Mouse (Mus musculus) embryonic fibroblast, embryonic 13.5 days (primary cell): ENCODE data around the gene Gsdmc3.
"Not testable (repeated sequence)": the region's sequence is repeated elsewhere in the genome, so short reads cannot be mapped to it uniquely, and the experiment has no call there.

Experiments
- CTCF ChIP-seq: IDR thresholded peaks from 2 replicates; pipeline ENCODE4 v1.5.1; 2011; ENCODE audit warnings: mild to moderate bottlenecking, control low read depth, low read length, moderate library complexity, borderline replicate concordance; ENCODE audit not compliant: insufficient read depth
- POLR2A ChIP-seq: IDR thresholded peaks from 2 replicates; pipeline ENCODE4 v1.6.1; 2011; ENCODE audit warnings: low read depth, mild to moderate bottlenecking, control low read depth, low read length, moderate library complexity

DNA sequence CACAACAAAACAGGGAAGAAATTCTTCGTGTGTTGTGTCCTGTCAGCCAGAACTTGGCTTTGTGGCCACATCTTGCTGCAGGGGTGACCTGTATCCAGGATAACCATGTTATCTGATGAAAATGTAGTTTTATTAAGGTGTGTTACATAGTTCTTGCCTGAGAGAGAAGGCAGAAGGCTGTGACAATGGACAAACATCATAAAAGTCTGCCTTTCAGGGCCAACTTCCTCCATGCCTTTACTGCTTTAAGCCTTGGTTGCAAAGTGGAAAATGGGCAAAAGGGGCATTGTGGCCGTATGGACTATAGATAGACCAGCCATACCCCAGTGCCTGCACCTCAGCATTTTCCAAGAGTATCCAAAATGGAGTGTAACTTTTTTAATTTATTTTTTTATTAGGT is 41.4 kb upstream of the Gsdmc3 start:
- TF ChIP-seq CTCF, POLR2A: not testable (repeated sequence)
